Mouse (Mus musculus) embryonic facial prominence, embryonic 15.5 days (tissue): ENCODE results near the gene Anks1b. TPM values are rescaled to one million over a fixed set of nuclear protein-coding genes. Genes with fewer than 3 reads are reported as not detected.

Experiments
- ATAC-seq: fragments of 200-750 bp; cut with Nextera tagmentation; 2 replicates; pipeline ENCODE4 v1.8.0; 2017; ENCODE audit warnings: low read depth, moderate TSS enrichment; ENCODE audit not compliant: insufficient number of reproducible peaks, low FRiP score, low TSS enrichment
- H3K27ac ChIP-seq: fragments of 300-500 bp; sonication (generic); replicated peaks from 2 replicates; pipeline ENCODE4 v1.5.1; 2015; ENCODE audit warnings: mild to moderate bottlenecking, inconsistent platforms
- H3K27me3 ChIP-seq: fragments of 300-500 bp; sonication (generic); 2 replicates; pipeline ENCODE4 v1.6.1; 2015; ENCODE audit warnings: inconsistent platforms
- H3K36me3 ChIP-seq: fragments of 300-500 bp; sonication (generic); 2 replicates; pipeline ENCODE4 v1.6.1; 2015; ENCODE audit warnings: mild to moderate bottlenecking, inconsistent platforms
- H3K4me1 ChIP-seq: fragments of 300-500 bp; sonication (generic); 2 replicates; pipeline ENCODE4 v1.6.1; 2015; ENCODE audit warnings: inconsistent platforms
- H3K4me2 ChIP-seq: fragments of 300-500 bp; sonication (generic); replicated peaks from 2 replicates; pipeline ENCODE4 v1.6.1; 2015; ENCODE audit warnings: mild to moderate bottlenecking, inconsistent platforms
- H3K4me3 ChIP-seq: fragments of 300-500 bp; sonication (generic); replicated peaks from 2 replicates; pipeline ENCODE4 v1.5.1; 2015; ENCODE audit warnings: mild to moderate bottlenecking, inconsistent platforms
- H3K9ac ChIP-seq: fragments of 300-500 bp; sonication (generic); 2 replicates; pipeline ENCODE4 v1.6.1; 2015; ENCODE audit warnings: inconsistent platforms
- H3K9me3 ChIP-seq: fragments of 300-500 bp; sonication (generic); replicated peaks from 2 replicates; pipeline ENCODE4 v1.6.1; 2016; ENCODE audit warnings: inconsistent platforms
- WGBS: fragments of 180-500 bp; shearing (Covaris S2); methylation state at CpG from one replicate; pipeline ENCODE4 v1.1.7; 2015; 5-methylcytosine and 5-hydroxymethylcytosine counted together
- polyA plus RNA-seq: library from polyadenylated mRNA; unstranded; fragments of >200 nt; fragmentation: Nextera tagmentation; extraction: Ambion mirVana; gene quantifications from 2 replicates; pipeline ENCODE4 v1.2.1, GENCODE M21; 2015

The Anks1b gene
- polyA plus RNA-seq, 1 experiment from 2014 or later: 2.0 TPM

- H3K4me3 ChIP-seq: no peak overlapping the region
- no peaks in the 10 kb centered on the region for H3K36me3 ChIP-seq
- WGBS: 63% methylated on average over 1 of the region's 1 CpGs
- H3K4me2 ChIP-seq: no peak overlapping the region
- no peak overlapping the region for H3K9ac ChIP-seq
- no peaks in the 10 kb centered on the region for H3K4me1 ChIP-seq
- ATAC-seq: no peak
- no peak overlapping the region for H3K27ac ChIP-seq
- no peaks in the 10 kb centered on the region for H3K27me3 ChIP-seq
- H3K9me3 ChIP-seq: no peaks in the 10 kb centered on the region
These were observed 413.3 kb downstream of the Anks1b start for GRCm38 (mm10) chr10:90286589-90286988.

GRCm38 (mm10) chr10:90303249-90303648 is 429.9 kb downstream of the Anks1b start:
- Histone ChIP-seq H3K9me3 (no peaks in the 10 kb centered on the region), H3K4me2 (no peak overlapping the region), H3K36me3 (no peaks in the 10 kb centered on the region), H3K4me1 (no peaks in the 10 kb centered on the region), H3K27me3 (no peaks in the 10 kb centered on the region), H3K4me3 (no peak overlapping the region), H3K9ac (no peak overlapping the region), H3K27ac (no peak overlapping the region)
- ATAC-seq: no peak
- 77% methylated on average over 1 of the region's 1 CpGs for WGBS

- ATAC-seq: no peak
- Histone ChIP-seq H3K27me3 (no peaks in the 10 kb centered on the region), H3K27ac (no peak overlapping the region), H3K4me3 (no peak overlapping the region), H3K4me2 (no peak overlapping the region), H3K9me3 (no peaks in the 10 kb centered on the region), H3K4me1 (no peaks in the 10 kb centered on the region), H3K36me3 (no peaks in the 10 kb centered on the region), H3K9ac (no peak overlapping the region)
These were observed 432.8 kb downstream of the Anks1b start for GRCm38 (mm10) chr10:90306156-90306555.

- H3K9ac ChIP-seq: no peak overlapping the region
- ATAC-seq: no peak
These were observed 434.7 kb downstream of the Anks1b start for GRCm38 (mm10) chr10:90307931-90308555.

DNA sequence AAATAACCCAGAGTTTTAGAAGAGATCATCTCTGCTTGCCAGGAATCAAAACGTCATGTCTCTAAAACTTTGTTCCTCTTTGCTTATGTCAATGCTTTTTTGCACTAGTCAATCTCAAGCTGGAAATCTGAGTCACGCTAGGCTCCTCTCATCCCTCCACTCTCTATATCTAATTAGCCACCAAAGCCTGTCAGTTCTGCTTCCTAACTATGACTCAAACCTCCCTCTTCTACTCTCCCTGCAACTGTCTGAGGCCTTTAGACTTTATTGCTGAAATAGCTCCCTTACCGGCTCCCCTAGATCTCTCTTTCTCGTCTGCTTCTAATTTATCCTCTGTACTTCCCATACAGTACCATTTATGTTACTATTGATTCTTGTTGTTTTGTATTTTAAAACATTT is 456.5 kb downstream of the Anks1b start:
- no peaks in the 10 kb centered on the region for H3K36me3 ChIP-seq
- H3K4me2 ChIP-seq: no peak overlapping the region
- no peaks in the 10 kb centered on the region for H3K27me3 ChIP-seq
- H3K9me3 ChIP-seq: no peaks in the 10 kb centered on the region
- H3K9ac ChIP-seq: no peak overlapping the region
- ATAC-seq: no peak
- H3K4me3 ChIP-seq: no peak overlapping the region
- no peaks in the 10 kb centered on the region for H3K4me1 ChIP-seq
- H3K27ac ChIP-seq: no peak overlapping the region
- WGBS: 61% methylated on average over 4 of the region's 4 CpGs

More at GRCm38 (mm10) chr10:90307931-90308555, 434.7 kb downstream of the Anks1b start:
- no peaks in the 10 kb centered on the region for H3K9me3 ChIP-seq
- H3K27ac ChIP-seq: no peak overlapping the region
- no peak overlapping the region for H3K4me3 ChIP-seq
- H3K27me3 ChIP-seq: no peaks in the 10 kb centered on the region
- H3K4me1 ChIP-seq: no peaks in the 10 kb centered on the region
- no peaks in the 10 kb centered on the region for H3K36me3 ChIP-seq
- H3K4me2 ChIP-seq: no peak overlapping the region
- 67% methylated on average over 5 of the region's 5 CpGs for WGBS

- Histone ChIP-seq H3K9ac (no peak overlapping the region), H3K9me3 (no peaks in the 10 kb centered on the region), H3K4me3 (no peak overlapping the region), H3K4me2 (no peak overlapping the region), H3K27ac (no peak overlapping the region), H3K27me3 (no peaks in the 10 kb centered on the region), H3K4me1 (no peaks in the 10 kb centered on the region), H3K36me3 (no peaks in the 10 kb centered on the region)
- ATAC-seq: no peak
- 77% methylated on average over 1 of the region's 1 CpGs for WGBS
These were observed 472.1 kb downstream of the Anks1b start for GRCm38 (mm10) chr10:90345394-90345793.

GRCm38 (mm10) chr10:90356258-90356657 is 482.9 kb downstream of the Anks1b start:
- Histone ChIP-seq H3K4me1 (no peaks in the 10 kb centered on the region), H3K4me2 (no peak overlapping the region), H3K4me3 (no peak overlapping the region), H3K27me3 (no peaks in the 10 kb centered on the region), H3K9me3 (no peaks in the 10 kb centered on the region), H3K27ac (no peak overlapping the region), H3K36me3 (no peaks in the 10 kb centered on the region), H3K9ac (no peak overlapping the region)
- no CpG with 5 or more reads among the region's 1 CpGs for WGBS
- no peak for ATAC-seq

- no peak overlapping the region for H3K27ac ChIP-seq
- H3K4me1 ChIP-seq: no peaks in the 10 kb centered on the region
- no peak overlapping the region for H3K4me2 ChIP-seq
- H3K9ac ChIP-seq: no peak overlapping the region
- no peaks in the 10 kb centered on the region for H3K27me3 ChIP-seq
- H3K36me3 ChIP-seq: no peaks in the 10 kb centered on the region
- 79% methylated on average over 1 of the region's 1 CpGs for WGBS
- H3K9me3 ChIP-seq: no peaks in the 10 kb centered on the region
- no peak for ATAC-seq
- H3K4me3 ChIP-seq: no peak overlapping the region
These were observed 484.0 kb downstream of the Anks1b start for GRCm38 (mm10) chr10:90357169-90357907.

- Histone ChIP-seq H3K9me3 (no peaks in the 10 kb centered on the region), H3K9ac (no peak overlapping the region), H3K4me2 (no peak overlapping the region), H3K4me3 (no peak overlapping the region), H3K27me3 (no peaks in the 10 kb centered on the region), H3K27ac (no peak overlapping the region), H3K36me3 (no peaks in the 10 kb centered on the region), H3K4me1 (no peaks in the 10 kb centered on the region)
- no peak for ATAC-seq
- WGBS: 90% methylated on average over 7 of the region's 7 CpGs
These were observed 495.7 kb downstream of the Anks1b start for GRCm38 (mm10) chr10:90369015-90369414.

- ATAC-seq: 0 out of 2 replicates have a peak, but pooled peaks have one; percentile 15
- no peaks in the 10 kb centered on the region for H3K27me3 ChIP-seq
- H3K9ac ChIP-seq: no peak overlapping the region
- H3K4me2 ChIP-seq: no peak overlapping the region
- no peaks in the 10 kb centered on the region for H3K36me3 ChIP-seq
- WGBS: 85% methylated on average over 3 of the region's 3 CpGs
- H3K4me1 ChIP-seq: no peaks in the 10 kb centered on the region
- no peaks in the 10 kb centered on the region for H3K9me3 ChIP-seq
- no peak overlapping the region for H3K4me3 ChIP-seq
- no peak overlapping the region for H3K27ac ChIP-seq
These were observed 497.4 kb downstream of the Anks1b start for GRCm38 (mm10) chr10:90370751-90371150.

GRCm38 (mm10) chr10:90373469-90373868 is 500.2 kb downstream of the Anks1b start:
- Histone ChIP-seq H3K4me3 (no peak overlapping the region), H3K9me3 (no peaks in the 10 kb centered on the region), H3K27ac (no peak overlapping the region), H3K27me3 (no peaks in the 10 kb centered on the region), H3K36me3 (no peaks in the 10 kb centered on the region), H3K4me2 (no peak overlapping the region), H3K4me1 (no peaks in the 10 kb centered on the region), H3K9ac (no peak overlapping the region)
- ATAC-seq: no peak
- WGBS: 13% methylated on average over 4 of the region's 4 CpGs

- no peak overlapping the region for H3K4me3 ChIP-seq
- H3K9me3 ChIP-seq: no peaks in the 10 kb centered on the region
- H3K36me3 ChIP-seq: no peaks in the 10 kb centered on the region
- no peak overlapping the region for H3K9ac ChIP-seq
- WGBS: 66% methylated on average over 1 of the region's 1 CpGs
- H3K4me1 ChIP-seq: no peaks in the 10 kb centered on the region
- no peak for ATAC-seq
- no peaks in the 10 kb centered on the region for H3K27me3 ChIP-seq
- H3K4me2 ChIP-seq: no peak overlapping the region
- H3K27ac ChIP-seq: no peak overlapping the region
These were observed 503.3 kb downstream of the Anks1b start for GRCm38 (mm10) chr10:90376605-90377004.
